Mouse (Mus musculus): ENCODE data around the gene Ndufaf5. TPM values are rescaled to one million over a fixed set of nuclear protein-coding genes. Genes with fewer than 3 reads are reported as not detected.

Ndufaf5 gene
- polyA plus RNA-seq, 1 experiment from 2014 or later: 39.8 TPM

DNA sequence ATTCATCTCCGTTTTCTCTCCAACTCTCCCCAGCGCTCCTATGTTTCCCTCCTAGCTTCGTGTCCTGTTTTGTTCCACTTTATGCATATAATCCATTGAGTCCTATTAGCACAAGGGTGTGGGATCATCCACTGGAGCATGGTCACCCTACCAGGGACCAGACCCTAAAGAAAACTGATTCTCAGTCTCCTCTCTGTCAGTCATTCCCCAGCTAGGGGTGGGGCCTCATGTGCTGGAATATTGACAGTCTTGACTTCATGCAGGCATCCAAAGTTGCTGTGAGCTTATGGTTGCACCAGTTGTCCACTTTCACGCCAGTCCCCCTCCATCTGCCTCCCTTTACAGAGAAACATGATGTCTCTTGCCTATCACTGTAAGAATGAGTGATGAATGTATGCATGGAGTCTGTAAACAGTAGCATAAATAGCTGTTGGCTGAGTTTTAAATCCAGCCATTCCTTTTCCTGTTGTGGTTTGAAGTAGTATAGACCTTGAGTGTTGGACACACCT lies 44.1 kb downstream of the Ndufaf5 start:
- no peaks in the 10 kb centered on the region for H3K4me1 ChIP-seq
- no peak overlapping the region for H3K9ac ChIP-seq
- no peak overlapping the region for H3K4me2 ChIP-seq
- no peaks in the 10 kb centered on the region for H3K36me3 ChIP-seq (ENCODE audit: poor library complexity, severe bottlenecking)
- WGBS: 84% methylated on average over 4 of the region's 4 CpGs
- no peaks in the 10 kb centered on the region for H3K27me3 ChIP-seq
- peak; percentile 52; the same call in 1 of the 2 replicates for ATAC-seq
- no peak overlapping the region for H3K4me3 ChIP-seq
- no peaks in the 10 kb centered on the region for H3K9me3 ChIP-seq (replicated peaks)
- no peak overlapping the region for H3K27ac ChIP-seq

DNA sequence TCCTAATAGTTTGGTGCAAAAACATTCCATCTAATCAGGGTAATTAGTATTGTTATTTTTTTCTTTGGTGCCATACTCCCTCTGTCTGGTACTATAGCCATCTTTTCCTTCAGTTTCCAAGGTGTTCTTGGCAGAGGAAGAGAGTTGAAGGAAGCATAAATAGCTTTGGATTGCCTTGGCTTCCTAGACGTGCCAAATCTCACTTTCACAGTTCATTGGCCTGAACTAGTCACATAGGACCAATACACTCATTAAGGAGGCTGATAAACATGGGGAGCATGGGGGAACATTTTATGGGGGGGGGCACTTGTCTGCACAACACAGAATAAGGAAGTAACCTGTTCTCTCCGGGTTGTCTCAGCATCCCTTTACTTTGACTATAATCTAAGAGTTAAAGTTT lies 45.0 kb downstream of the Ndufaf5 start:
- Histone ChIP-seq H3K4me1 (0 out of 2 replicates have a peak, but pooled peaks cover 3% of the 10 kb centered on the region), H3K4me3 (no peak overlapping the region), H3K36me3 (ENCODE audit: poor library complexity, severe bottlenecking) (no peaks in the 10 kb centered on the region), H3K27ac (no peak overlapping the region), H3K4me2 (no peak overlapping the region), H3K9ac (no peak overlapping the region), H3K9me3 (replicated peaks) (no peaks in the 10 kb centered on the region), H3K27me3 (no peaks in the 10 kb centered on the region)
- 69% methylated on average over 2 of the region's 2 CpGs for WGBS
- peak; percentile 48; the same call in 1 of the 2 replicates for ATAC-seq

DNA sequence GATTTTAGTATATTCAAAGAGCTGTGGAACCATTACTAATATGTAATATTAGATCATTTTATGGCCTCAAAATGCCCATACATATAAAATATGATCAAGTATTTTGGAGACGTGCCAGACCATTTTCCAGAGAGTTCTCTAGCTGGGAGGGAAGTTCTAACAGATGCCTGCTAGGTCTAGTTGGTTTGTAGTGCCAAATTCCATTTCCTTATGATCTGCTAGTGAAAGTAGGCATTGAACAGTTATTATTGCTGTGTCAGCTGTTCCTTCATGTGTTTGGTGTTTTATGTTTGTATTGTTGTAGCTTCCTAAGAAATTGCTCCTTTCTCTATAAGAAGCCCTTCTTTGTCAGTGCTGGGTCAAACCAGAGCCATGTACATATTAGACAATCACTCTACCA lies 45.5 kb downstream of the Ndufaf5 start:
- Histone ChIP-seq H3K4me2 (no peak overlapping the region), H3K4me1 (0 out of 2 replicates have a peak, but pooled peaks cover 3% of the 10 kb centered on the region), H3K27me3 (no peaks in the 10 kb centered on the region), H3K27ac (no peak overlapping the region), H3K4me3 (no peak overlapping the region), H3K36me3 (ENCODE audit: poor library complexity, severe bottlenecking) (no peaks in the 10 kb centered on the region), H3K9ac (no peak overlapping the region), H3K9me3 (replicated peaks) (no peaks in the 10 kb centered on the region)
- 86% methylated on average over 1 of the region's 1 CpGs for WGBS
- no peak for ATAC-seq

DNA sequence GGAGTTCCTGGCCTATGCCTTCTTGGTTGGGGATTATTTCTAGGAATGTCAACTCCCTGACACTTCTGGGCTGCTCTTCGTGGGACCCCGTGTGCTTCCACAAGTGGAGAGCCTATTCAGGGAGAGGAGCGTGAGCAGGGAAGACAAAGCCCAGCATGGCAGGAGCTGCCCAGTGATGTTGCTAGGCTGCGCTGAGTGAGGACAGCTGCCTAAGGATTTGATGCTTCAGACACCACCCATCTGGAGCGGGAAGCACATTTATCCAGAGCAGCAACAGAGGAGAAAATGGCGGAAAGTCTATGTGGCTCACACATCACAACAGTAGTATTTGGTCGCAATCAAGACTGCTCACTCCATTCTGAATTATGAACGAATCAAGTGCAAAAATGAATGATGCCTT lies 49.9 kb downstream of the Ndufaf5 start:
- Histone ChIP-seq H3K4me2 (no peak overlapping the region), H3K9ac (no peak overlapping the region), H3K36me3 (ENCODE audit: poor library complexity, severe bottlenecking) (no peaks in the 10 kb centered on the region), H3K27me3 (no peaks in the 10 kb centered on the region), H3K4me3 (no peak overlapping the region), H3K9me3 (replicated peaks) (no peaks in the 10 kb centered on the region), H3K4me1 (0 out of 2 replicates have a peak, but pooled peaks cover 3% of the 10 kb centered on the region), H3K27ac (no peak overlapping the region)
- no peak for ATAC-seq
- 55% methylated on average over 8 of the region's 8 CpGs for WGBS

DNA sequence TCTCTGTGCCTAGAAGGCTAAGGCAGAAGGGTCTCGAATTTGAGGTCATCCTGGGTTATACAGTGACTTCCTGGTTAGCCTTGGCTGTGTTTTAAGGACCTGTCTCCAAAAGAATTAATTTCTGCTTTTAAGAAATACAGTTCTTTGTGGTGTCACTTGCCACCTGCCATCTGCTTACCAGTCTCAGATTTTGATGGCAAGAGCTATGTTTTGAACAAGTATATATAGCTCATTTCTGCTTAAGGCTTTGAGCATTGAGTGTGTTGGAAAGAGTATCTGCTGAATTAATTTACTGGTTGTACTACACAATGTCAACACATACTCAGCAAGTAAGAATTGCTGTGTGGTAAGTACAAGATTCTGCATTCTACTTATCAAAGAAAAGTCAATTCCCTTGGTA lies 59.8 kb downstream of the Ndufaf5 start:
- no peaks in the 10 kb centered on the region for H3K27me3 ChIP-seq
- H3K27ac ChIP-seq: no peak overlapping the region
- no peak overlapping the region for H3K9ac ChIP-seq
- ATAC-seq: no peak
- no peaks in the 10 kb centered on the region; the same call in 1 of the 2 replicates for H3K9me3 ChIP-seq (replicated peaks)
- no peak overlapping the region for H3K4me3 ChIP-seq
- H3K4me1 ChIP-seq: no peaks in the 10 kb centered on the region
- H3K4me2 ChIP-seq: no peak overlapping the region
- no peaks in the 10 kb centered on the region for H3K36me3 ChIP-seq (ENCODE audit: poor library complexity, severe bottlenecking)
- 56% methylated on average over 1 of the region's 1 CpGs for WGBS

DNA sequence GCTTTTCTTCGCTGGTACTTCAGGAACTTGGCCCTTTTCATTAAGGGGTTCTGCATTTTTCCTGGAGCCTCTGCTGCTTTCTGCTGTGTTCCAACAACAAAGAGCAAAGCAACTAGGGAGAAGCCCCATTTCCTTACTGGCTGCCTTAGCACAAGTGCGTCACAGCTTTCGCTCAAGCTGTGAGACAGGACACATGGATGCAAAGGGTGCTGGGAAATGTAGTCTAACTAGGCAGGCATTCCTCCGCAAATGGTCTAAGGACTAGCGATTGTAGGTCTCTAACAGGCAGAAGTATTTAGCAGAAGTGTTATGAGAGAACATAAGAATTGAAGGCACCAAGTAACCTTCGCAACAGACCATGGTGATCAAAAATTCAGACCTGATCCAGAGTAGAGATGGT lies 66.8 kb downstream of the Ndufaf5 start:
- Histone ChIP-seq H3K4me3 (no peak overlapping the region), H3K4me1 (no peaks in the 10 kb centered on the region), H3K4me2 (no peak overlapping the region), H3K9ac (no peak overlapping the region), H3K27ac (no peak overlapping the region), H3K27me3 (no peaks in the 10 kb centered on the region), H3K36me3 (ENCODE audit: poor library complexity, severe bottlenecking) (no peaks in the 10 kb centered on the region), H3K9me3 (replicated peaks) (no peaks in the 10 kb centered on the region; the same call in 1 of the 2 replicates)
- 53% methylated on average over 6 of the region's 6 CpGs for WGBS
- ATAC-seq: peak; percentile 74; the same call in 1 of the 2 replicates

DNA sequence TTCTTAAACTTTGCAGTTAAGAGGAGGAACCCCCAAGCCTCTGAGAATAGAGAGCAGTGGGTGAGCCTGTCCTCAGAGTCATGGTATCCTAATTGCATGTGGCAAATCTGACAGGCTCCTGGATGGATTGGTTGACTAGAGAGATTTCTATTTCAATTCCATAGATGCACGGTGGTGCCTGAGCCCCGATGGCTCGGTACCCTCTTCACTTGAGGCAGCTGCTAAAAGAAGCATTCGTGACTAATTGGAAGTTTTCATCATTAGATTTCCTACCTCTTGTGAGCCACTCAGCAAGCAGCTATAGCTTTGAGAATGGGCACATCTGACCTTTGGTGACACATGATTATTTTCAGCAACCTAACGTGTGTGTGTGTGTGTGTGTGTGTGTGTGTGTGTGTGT lies 71.9 kb downstream of the Ndufaf5 start:
- Histone ChIP-seq H3K4me3 (no peak overlapping the region), H3K27ac (no peak overlapping the region), H3K9me3 (replicated peaks) (no peaks in the 10 kb centered on the region), H3K4me2 (no peak overlapping the region), H3K27me3 (no peaks in the 10 kb centered on the region), H3K9ac (no peak overlapping the region), H3K4me1 (no peaks in the 10 kb centered on the region), H3K36me3 (ENCODE audit: poor library complexity, severe bottlenecking) (no peaks in the 10 kb centered on the region)
- WGBS: 61% methylated on average over 5 of the region's 5 CpGs
- ATAC-seq: peak; percentile 17; the same call in 1 of the 2 replicates

DNA sequence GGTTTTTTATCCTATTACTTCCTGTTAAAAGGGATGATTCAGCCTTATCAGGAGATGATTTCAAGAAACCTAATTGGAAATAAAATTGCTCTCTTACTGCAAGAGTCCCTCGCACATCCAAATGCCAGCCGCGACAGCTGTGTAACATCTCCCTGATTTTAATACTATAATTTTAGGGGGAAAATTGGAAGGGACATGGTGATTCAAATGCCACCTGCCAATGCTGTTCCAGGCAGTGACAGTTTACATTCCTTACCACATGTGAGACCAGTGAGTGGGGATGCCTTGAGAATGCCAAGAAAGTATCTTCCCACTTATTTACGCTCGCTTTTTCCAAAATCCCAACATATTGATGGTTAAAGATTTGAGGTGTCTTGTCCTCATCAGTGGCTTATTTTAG lies 72.7 kb downstream of the Ndufaf5 start:
- H3K4me2 ChIP-seq: no peak overlapping the region

More for the DNA sequence above, 72.7 kb downstream of the Ndufaf5 start:
- H3K4me3 ChIP-seq: no peak overlapping the region
- no peaks in the 10 kb centered on the region for H3K9me3 ChIP-seq (replicated peaks)
- no peaks in the 10 kb centered on the region for H3K27me3 ChIP-seq
- H3K9ac ChIP-seq: no peak overlapping the region
- H3K36me3 ChIP-seq (ENCODE audit: poor library complexity, severe bottlenecking): no peaks in the 10 kb centered on the region
- no peaks in the 10 kb centered on the region for H3K4me1 ChIP-seq
- 89% methylated on average over 5 of the region's 5 CpGs for WGBS
- ATAC-seq: peak; percentile 29; the same call in 1 of the 2 replicates
- no peak overlapping the region for H3K27ac ChIP-seq

Other genes starting within 250 kb of the Ndufaf5 start
- 16.1 and 16.7 TPM in 2 replicates for gene Tasp1, start 103.8 kb upstream of the Ndufaf5 start, polyA plus RNA-seq (2015; fragmentation: Nextera tagmentation; extraction: Ambion mirVana)
- gene Gm17374, start 18.6 kb upstream of the Ndufaf5 start, polyA plus RNA-seq (2015; fragmentation: Nextera tagmentation; extraction: Ambion mirVana): not detected in 2 replicates
- 24.1 and 26.2 TPM in 2 replicates for gene Esf1, start 85 bp upstream of the Ndufaf5 start, polyA plus RNA-seq (2015; fragmentation: Nextera tagmentation; extraction: Ambion mirVana)
- not detected in 2 replicates for gene Sel1l2, start 219.1 kb downstream of the Ndufaf5 start, polyA plus RNA-seq (2015; fragmentation: Nextera tagmentation; extraction: Ambion mirVana)
- gene Macrod2, start 224.7 kb downstream of the Ndufaf5 start, polyA plus RNA-seq (2015; fragmentation: Nextera tagmentation; extraction: Ambion mirVana): 60.2 and 73.5 TPM in 2 replicates

Data from forebrain, embryonic 13.5 days (tissue).